Mouse (Mus musculus): ENCODE measurements at regions not wholly inside any gene's neighbourhood (a gene's known extent, or its start where the extent isn't known, plus 50 kb on each side); places are given as distances from the start of the nearest gene placed in this dataset.

- no peak overlapping the region for H3K4me2 ChIP-seq
- WGBS, result 75% methylated on average over 2 of the region's 2 CpGs
- H3K9ac ChIP-seq, result no peak overlapping the region
- ATAC-seq, result no peak
- H3K36me3 ChIP-seq (ENCODE audit: poor library complexity, severe bottlenecking), result no peaks in the 10 kb centered on the region
- no peaks in the 10 kb centered on the region for H3K9me3 ChIP-seq (replicated peaks)
- H3K4me1 ChIP-seq, result no peaks in the 10 kb centered on the region
- H3K27ac ChIP-seq, result no peak overlapping the region
- H3K4me3 ChIP-seq, result no peak overlapping the region
- no peaks in the 10 kb centered on the region for H3K27me3 ChIP-seq
Measured at GRCm38 (mm10) chr14:9003034-9003433, 337.0 kb upstream of the 4930452B06Rik start.

- ATAC-seq, result no peak
- Histone ChIP-seq H3K9ac (no peak overlapping the region), H3K4me3 (no peak overlapping the region), H3K27ac (no peak overlapping the region), H3K9me3 (replicated peaks) (no peaks in the 10 kb centered on the region), H3K4me1 (no peaks in the 10 kb centered on the region), H3K4me2 (no peak overlapping the region), H3K27me3 (no peaks in the 10 kb centered on the region), H3K36me3 (ENCODE audit: poor library complexity, severe bottlenecking) (no peaks in the 10 kb centered on the region)
- WGBS, result 85% methylated on average over 3 of the region's 3 CpGs
Measured at GRCm38 (mm10) chr14:9000408-9001092, 334.5 kb upstream of the 4930452B06Rik start.

- 64% methylated on average over 1 of the region's 1 CpGs for WGBS
- Histone ChIP-seq H3K4me3 (no peak overlapping the region), H3K4me1 (no peaks in the 10 kb centered on the region), H3K4me2 (no peak overlapping the region), H3K27ac (no peak overlapping the region), H3K36me3 (ENCODE audit: poor library complexity, severe bottlenecking) (no peaks in the 10 kb centered on the region), H3K9me3 (replicated peaks) (no peaks in the 10 kb centered on the region), H3K27me3 (no peaks in the 10 kb centered on the region), H3K9ac (no peak overlapping the region)
- ATAC-seq, result no peak
Measured at GRCm38 (mm10) chr14:8999815-9000214, 333.8 kb upstream of the 4930452B06Rik start.

- 89% methylated on average over 1 of the region's 1 CpGs for WGBS
- no peak overlapping the region for H3K27ac ChIP-seq
- no peaks in the 10 kb centered on the region for H3K4me1 ChIP-seq
- no peaks in the 10 kb centered on the region for H3K36me3 ChIP-seq (ENCODE audit: poor library complexity, severe bottlenecking)
- no peaks in the 10 kb centered on the region for H3K9me3 ChIP-seq (replicated peaks)
- H3K4me2 ChIP-seq, result no peak overlapping the region
- H3K9ac ChIP-seq, result no peak overlapping the region
- H3K4me3 ChIP-seq, result no peak overlapping the region
- H3K27me3 ChIP-seq, result no peaks in the 10 kb centered on the region
- no peak for ATAC-seq
Measured at GRCm38 (mm10) chr14:8993421-8993820, 327.4 kb upstream of the 4930452B06Rik start.

- H3K4me3 ChIP-seq, result no peak overlapping the region
- no peak for ATAC-seq
- H3K27me3 ChIP-seq, result no peaks in the 10 kb centered on the region
- no peak overlapping the region for H3K4me2 ChIP-seq
- H3K4me1 ChIP-seq, result no peaks in the 10 kb centered on the region
- H3K9me3 ChIP-seq (replicated peaks), result no peaks in the 10 kb centered on the region
- WGBS, result 89% methylated on average over 4 of the region's 4 CpGs
- H3K9ac ChIP-seq, result no peak overlapping the region
- no peak overlapping the region for H3K27ac ChIP-seq
- no peaks in the 10 kb centered on the region for H3K36me3 ChIP-seq (ENCODE audit: poor library complexity, severe bottlenecking)
Measured at GRCm38 (mm10) chr14:8985086-8985793, 319.2 kb upstream of the 4930452B06Rik start.

- H3K4me2 ChIP-seq, result no peak overlapping the region
- H3K27ac ChIP-seq, result no peak overlapping the region
- H3K9me3 ChIP-seq (replicated peaks), result no peaks in the 10 kb centered on the region
- no peak for ATAC-seq
- H3K36me3 ChIP-seq (ENCODE audit: poor library complexity, severe bottlenecking), result no peaks in the 10 kb centered on the region
- no peak overlapping the region for H3K4me3 ChIP-seq
- H3K27me3 ChIP-seq, result no peaks in the 10 kb centered on the region
- WGBS, result 56% methylated on average over 2 of the region's 2 CpGs
- H3K4me1 ChIP-seq, result no peaks in the 10 kb centered on the region
- H3K9ac ChIP-seq, result no peak overlapping the region
Measured at GRCm38 (mm10) chr14:8961554-8961953, 295.5 kb upstream of the 4930452B06Rik start.

GRCm38 (mm10) chr14:8952853-8953397 lies 286.9 kb upstream of the 4930452B06Rik start:
- Histone ChIP-seq H3K27ac (no peak overlapping the region), H3K9me3 (replicated peaks) (no peaks in the 10 kb centered on the region), H3K4me3 (no peak overlapping the region), H3K9ac (no peak overlapping the region), H3K27me3 (no peaks in the 10 kb centered on the region), H3K4me2 (no peak overlapping the region), H3K4me1 (no peaks in the 10 kb centered on the region), H3K36me3 (ENCODE audit: poor library complexity, severe bottlenecking) (no peaks in the 10 kb centered on the region)
- ATAC-seq, result no peak
- 31% methylated on average over 6 of the region's 6 CpGs for WGBS

- Histone ChIP-seq H3K4me1 (no peaks in the 10 kb centered on the region), H3K27me3 (no peaks in the 10 kb centered on the region), H3K27ac (no peak overlapping the region), H3K36me3 (ENCODE audit: poor library complexity, severe bottlenecking) (no peaks in the 10 kb centered on the region), H3K9ac (no peak overlapping the region), H3K4me2 (no peak overlapping the region), H3K9me3 (replicated peaks) (no peaks in the 10 kb centered on the region), H3K4me3 (no peak overlapping the region)
- no peak for ATAC-seq
- 67% methylated on average over 2 of the region's 2 CpGs for WGBS
Measured at GRCm38 (mm10) chr14:8948751-8949150, 282.7 kb upstream of the 4930452B06Rik start.

GRCm38 (mm10) chr14:8946851-8947625 lies 281.0 kb upstream of the 4930452B06Rik start:
- WGBS, result 71% methylated on average over 5 of the region's 5 CpGs

GRCm38 (mm10) chr14:8935121-8935520 lies 269.1 kb upstream of the 4930452B06Rik start:
- Histone ChIP-seq H3K4me1 (no peaks in the 10 kb centered on the region), H3K9ac (no peak overlapping the region), H3K9me3 (replicated peaks) (no peaks in the 10 kb centered on the region), H3K36me3 (ENCODE audit: poor library complexity, severe bottlenecking) (no peaks in the 10 kb centered on the region), H3K4me3 (no peak overlapping the region), H3K27me3 (no peaks in the 10 kb centered on the region), H3K4me2 (no peak overlapping the region), H3K27ac (no peak overlapping the region)
- WGBS, result 22% methylated on average over 5 of the region's 5 CpGs
- ATAC-seq, result peak; percentile 66

More at GRCm38 (mm10) chr14:8946851-8947625, 281.0 kb upstream of the 4930452B06Rik start:
- H3K9ac ChIP-seq, result no peak overlapping the region
- H3K4me1 ChIP-seq, result no peaks in the 10 kb centered on the region
- no peak overlapping the region for H3K4me2 ChIP-seq
- H3K36me3 ChIP-seq (ENCODE audit: poor library complexity, severe bottlenecking), result no peaks in the 10 kb centered on the region
- no peaks in the 10 kb centered on the region for H3K9me3 ChIP-seq (replicated peaks)
- no peak overlapping the region for H3K27ac ChIP-seq
- H3K4me3 ChIP-seq, result no peak overlapping the region
- H3K27me3 ChIP-seq, result no peaks in the 10 kb centered on the region
- ATAC-seq, result no peak

Data from forebrain, embryonic 13.5 days (tissue).